Mouse (Mus musculus): Measurements from ENCODE around the gene Tspo. TPM values are rescaled to one million over a fixed set of nuclear protein-coding genes. Genes with fewer than 3 reads are reported as not detected.

Gene Tspo
- polyA plus RNA-seq, 1 experiment = 257 TPM

GRCm38 (mm10) chr15:83524333-83524729, 39.1 kb upstream of the Tspo start:
- H3K4me1 ChIP-seq (ENCODE audit: control insufficient read depth, insufficient read depth, insufficient read length) = peaks cover 11% of the 10 kb centered on the region; the same call in 1 of the 2 replicates
- H3K27ac ChIP-seq (ENCODE audit: insufficient read depth, low read length) = no peak overlapping the region
- WGBS = 88% methylated on average over 3 of the region's 3 CpGs

GRCm38 (mm10) chr15:83526424-83527091, 36.8 kb upstream of the Tspo start, which contains the start of gene Bik:
Bik (plus strand) TSS chr15:83526862.
- Histone ChIP-seq H3K4me3 (ENCODE audit: extremely low read depth, insufficient read depth, insufficient read length) (peak within 1 kb of the TSS; percentile 69), H3K27ac (ENCODE audit: insufficient read depth, low read length) (no peak within 1 kb of the TSS), H3K27me3 (ENCODE audit: control insufficient read depth, insufficient read depth, low read length) (peaks cover 14% of the 10 kb centered on the region), H3K4me1 (ENCODE audit: control insufficient read depth, insufficient read depth, insufficient read length) (peaks cover 11% of the 10 kb centered on the region; the same call in 1 of the 2 replicates), H3K36me3 (ENCODE audit: control insufficient read depth, insufficient read depth, low read length) (no peaks in the 10 kb centered on the region)
- WGBS = 2% methylated on average over 45 of the region's 45 CpGs
- TF ChIP-seq POLR2A (IDR thresholded peaks at IDR 0.05; ENCODE audit: low read depth, low read length) (no peak), CTCF (IDR thresholded peaks at IDR 0.05; ENCODE audit: extremely low read depth, insufficient read depth, insufficient read length, insufficient replicate concordance) (no peak)
- DNase-seq (ENCODE audit: low read depth in 1 of 2, low spot score in 2 of 2) = peak in 1 of 2 experiments; percentile 25

More at GRCm38 (mm10) chr15:83524333-83524729, 39.1 kb upstream of the Tspo start:
- no peak for DNase-seq (ENCODE audit: low read depth in 1 of 2, low spot score in 2 of 2)
- H3K27me3 ChIP-seq (ENCODE audit: control insufficient read depth, insufficient read depth, low read length) = peaks cover 14% of the 10 kb centered on the region
- H3K36me3 ChIP-seq (ENCODE audit: control insufficient read depth, insufficient read depth, low read length) = no peaks in the 10 kb centered on the region
- H3K4me3 ChIP-seq (ENCODE audit: extremely low read depth, insufficient read depth, insufficient read length) = no peak overlapping the region
- no peak for TF ChIP-seq CTCF (IDR thresholded peaks at IDR 0.05; ENCODE audit: extremely low read depth, insufficient read depth, insufficient read length, insufficient replicate concordance)
- no peak for TF ChIP-seq POLR2A (IDR thresholded peaks at IDR 0.05; ENCODE audit: low read depth, low read length)

- H3K27ac ChIP-seq (ENCODE audit: insufficient read depth, low read length) = no peak overlapping the region
- TF ChIP-seq POLR2A (IDR thresholded peaks at IDR 0.05; ENCODE audit: low read depth, low read length) (no peak), CTCF (IDR thresholded peaks at IDR 0.05; ENCODE audit: extremely low read depth, insufficient read depth, insufficient read length, insufficient replicate concordance) (no peak)
These were observed 36.3 kb upstream of the Tspo start for GRCm38 (mm10) chr15:83527092-83527437.

GRCm38 (mm10) chr15:83527747-83528146, 35.6 kb upstream of the Tspo start:
- WGBS = 80% methylated on average over 2 of the region's 2 CpGs
- Histone ChIP-seq H3K4me3 (ENCODE audit: extremely low read depth, insufficient read depth, insufficient read length) (no peak overlapping the region), H3K27me3 (ENCODE audit: control insufficient read depth, insufficient read depth, low read length) (peaks cover 14% of the 10 kb centered on the region), H3K27ac (ENCODE audit: insufficient read depth, low read length) (no peak overlapping the region), H3K4me1 (ENCODE audit: control insufficient read depth, insufficient read depth, insufficient read length) (peaks cover 11% of the 10 kb centered on the region; the same call in 1 of the 2 replicates), H3K36me3 (ENCODE audit: control insufficient read depth, insufficient read depth, low read length) (no peaks in the 10 kb centered on the region)
- no peak for DNase-seq (ENCODE audit: low read depth in 1 of 2, low spot score in 2 of 2)
- TF ChIP-seq CTCF (IDR thresholded peaks at IDR 0.05; ENCODE audit: extremely low read depth, insufficient read depth, insufficient read length, insufficient replicate concordance) = no peak
- TF ChIP-seq POLR2A (IDR thresholded peaks at IDR 0.05; ENCODE audit: low read depth, low read length) = no peak

More at GRCm38 (mm10) chr15:83527092-83527437, 36.3 kb upstream of the Tspo start:
- Histone ChIP-seq H3K4me3 (ENCODE audit: extremely low read depth, insufficient read depth, insufficient read length) (peak overlapping the region; percentile 69), H3K4me1 (ENCODE audit: control insufficient read depth, insufficient read depth, insufficient read length) (peaks cover 11% of the 10 kb centered on the region; the same call in 1 of the 2 replicates), H3K36me3 (ENCODE audit: control insufficient read depth, insufficient read depth, low read length) (no peaks in the 10 kb centered on the region), H3K27me3 (ENCODE audit: control insufficient read depth, insufficient read depth, low read length) (peaks cover 14% of the 10 kb centered on the region)
- no peak for DNase-seq (ENCODE audit: low read depth in 1 of 2, low spot score in 2 of 2)
- WGBS = 5% methylated on average over 26 of the region's 26 CpGs

- H3K27me3 ChIP-seq (ENCODE audit: control insufficient read depth, insufficient read depth, low read length) = peaks cover 14% of the 10 kb centered on the region
- WGBS = 78% methylated on average over 4 of the region's 4 CpGs
These were observed 34.5 kb upstream of the Tspo start for GRCm38 (mm10) chr15:83528892-83529291.

GRCm38 (mm10) chr15:83529765-83530164, 33.6 kb upstream of the Tspo start:
- H3K4me1 ChIP-seq (ENCODE audit: control insufficient read depth, insufficient read depth, insufficient read length) = peaks cover 11% of the 10 kb centered on the region; the same call in 1 of the 2 replicates
- peak overlapping the region; percentile 12; the same call in 1 of the 2 replicates for H3K27ac ChIP-seq (ENCODE audit: insufficient read depth, low read length)
- peaks cover 14% of the 10 kb centered on the region for H3K27me3 ChIP-seq (ENCODE audit: control insufficient read depth, insufficient read depth, low read length)
- no peak overlapping the region for H3K4me3 ChIP-seq (ENCODE audit: extremely low read depth, insufficient read depth, insufficient read length)
- WGBS = 81% methylated on average over 5 of the region's 5 CpGs
- H3K36me3 ChIP-seq (ENCODE audit: control insufficient read depth, insufficient read depth, low read length) = no peaks in the 10 kb centered on the region
- TF ChIP-seq POLR2A (IDR thresholded peaks at IDR 0.05; ENCODE audit: low read depth, low read length) = no peak
- no peak for TF ChIP-seq CTCF (IDR thresholded peaks at IDR 0.05; ENCODE audit: extremely low read depth, insufficient read depth, insufficient read length, insufficient replicate concordance)
- DNase-seq (ENCODE audit: low read depth in 1 of 2, low spot score in 2 of 2) = no peak

More at GRCm38 (mm10) chr15:83528892-83529291, 34.5 kb upstream of the Tspo start:
- Histone ChIP-seq H3K4me3 (ENCODE audit: extremely low read depth, insufficient read depth, insufficient read length) (no peak overlapping the region), H3K36me3 (ENCODE audit: control insufficient read depth, insufficient read depth, low read length) (no peaks in the 10 kb centered on the region), H3K27ac (ENCODE audit: insufficient read depth, low read length) (no peak overlapping the region), H3K4me1 (ENCODE audit: control insufficient read depth, insufficient read depth, insufficient read length) (peaks cover 11% of the 10 kb centered on the region; the same call in 1 of the 2 replicates)
- no peak for TF ChIP-seq POLR2A (IDR thresholded peaks at IDR 0.05; ENCODE audit: low read depth, low read length)
- no peak for TF ChIP-seq CTCF (IDR thresholded peaks at IDR 0.05; ENCODE audit: extremely low read depth, insufficient read depth, insufficient read length, insufficient replicate concordance)
- no peak for DNase-seq (ENCODE audit: low read depth in 1 of 2, low spot score in 2 of 2)

GRCm38 (mm10) chr15:83530233-83530632, 33.2 kb upstream of the Tspo start:
- no peak for TF ChIP-seq POLR2A (IDR thresholded peaks at IDR 0.05; ENCODE audit: low read depth, low read length)
- no peak for TF ChIP-seq CTCF (IDR thresholded peaks at IDR 0.05; ENCODE audit: extremely low read depth, insufficient read depth, insufficient read length, insufficient replicate concordance)
- peak overlapping the region; percentile 20; the same call in 1 of the 2 replicates for H3K27ac ChIP-seq (ENCODE audit: insufficient read depth, low read length)
- H3K27me3 ChIP-seq (ENCODE audit: control insufficient read depth, insufficient read depth, low read length) = peaks cover 14% of the 10 kb centered on the region
- DNase-seq (ENCODE audit: low read depth in 1 of 2, low spot score in 2 of 2) = no peak
- no peaks in the 10 kb centered on the region for H3K36me3 ChIP-seq (ENCODE audit: control insufficient read depth, insufficient read depth, low read length)
- WGBS = 43% methylated on average over 9 of the region's 9 CpGs
- H3K4me1 ChIP-seq (ENCODE audit: control insufficient read depth, insufficient read depth, insufficient read length) = peaks cover 11% of the 10 kb centered on the region; the same call in 1 of the 2 replicates
- no peak overlapping the region for H3K4me3 ChIP-seq (ENCODE audit: extremely low read depth, insufficient read depth, insufficient read length)
